Mouse (Mus musculus) mature B cell (primary cell): ENCODE data around the gene Adgrd1.
"Not testable (repeated sequence)": the region's sequence is repeated elsewhere in the genome, so short reads cannot be mapped to it uniquely, and the experiment has no call there.

Experiments used
- in situ Hi-C: fragments of 300-500 bp; cut with MboI; formaldehyde crosslinking; loops from 2 replicates; pipeline ENCODE4 v1.14.3; 2019

Adgrd1 gene

GRCm38 (mm10) chr5:129092345-129093065 is 4.0 kb upstream of the Adgrd1 start:
- in situ Hi-C loops: no loop called here

- in situ Hi-C loops: no loop called here
Observed at GRCm38 (mm10) chr5:129093158-129093557, 3.4 kb upstream of the Adgrd1 start.

- in situ Hi-C loops: no loop called here
Observed at GRCm38 (mm10) chr5:129094236-129094635, 2.3 kb upstream of the Adgrd1 start.

GRCm38 (mm10) chr5:129104043-129104442 is 7.5 kb downstream of the Adgrd1 start:
- in situ Hi-C loops: no loop called here

- in situ Hi-C loops: no loop called here
Observed at GRCm38 (mm10) chr5:129111729-129112128, 15.2 kb downstream of the Adgrd1 start.

- in situ Hi-C loops: no loop called here
Observed at GRCm38 (mm10) chr5:129113741-129114476, 17.4 kb downstream of the Adgrd1 start.

- in situ Hi-C loops: no loop called here
Observed at GRCm38 (mm10) chr5:129116299-129116698, 19.7 kb downstream of the Adgrd1 start.

- in situ Hi-C loops: no loop called here
Observed at GRCm38 (mm10) chr5:129117593-129118113, 21.1 kb downstream of the Adgrd1 start.

- in situ Hi-C loops: no loop called here
Observed at GRCm38 (mm10) chr5:129118523-129118922, 22.0 kb downstream of the Adgrd1 start.

GRCm38 (mm10) chr5:129119146-129119545 is 22.6 kb downstream of the Adgrd1 start:
- in situ Hi-C loops: no loop called here

GRCm38 (mm10) chr5:129121654-129122285 is 25.2 kb downstream of the Adgrd1 start:
- in situ Hi-C loops: no loop called here

GRCm38 (mm10) chr5:129122491-129122890 is 25.9 kb downstream of the Adgrd1 start:
- in situ Hi-C loops: no loop called here

- in situ Hi-C loops: no loop called here
Observed at GRCm38 (mm10) chr5:129124070-129124828, 27.7 kb downstream of the Adgrd1 start.

- in situ Hi-C loops: not testable (repeated sequence)
Observed at GRCm38 (mm10) chr5:129128310-129128709, 31.8 kb downstream of the Adgrd1 start.

- in situ Hi-C loops: no loop called here
Observed at GRCm38 (mm10) chr5:129130301-129130700, 33.8 kb downstream of the Adgrd1 start.

- in situ Hi-C loops: no loop called here
Observed at GRCm38 (mm10) chr5:129137405-129137804, 40.9 kb downstream of the Adgrd1 start.

GRCm38 (mm10) chr5:129138576-129138975 is 42.0 kb downstream of the Adgrd1 start:
- in situ Hi-C loops: no loop called here

- in situ Hi-C loops: no loop called here
Observed at GRCm38 (mm10) chr5:129142801-129143200, 46.3 kb downstream of the Adgrd1 start.

GRCm38 (mm10) chr5:129145307-129145935 is 48.9 kb downstream of the Adgrd1 start:
- in situ Hi-C loops: no loop called here

- in situ Hi-C loops: no loop called here
Observed at GRCm38 (mm10) chr5:129146892-129147509, 50.5 kb downstream of the Adgrd1 start.

GRCm38 (mm10) chr5:129148485-129148884 is 51.9 kb downstream of the Adgrd1 start:
- in situ Hi-C loops: no loop called here
